Mouse (Mus musculus) embryonic fibroblast, embryonic 13.5 days (primary cell): ENCODE measurements at regions not wholly inside any gene's neighbourhood (a gene's known extent, or its start where the extent isn't known, plus 50 kb on each side); places are given as distances from the start of the nearest gene placed in this dataset.

ENCODE experiments used
- CTCF ChIP-seq: IDR thresholded peaks from 2 replicates; pipeline ENCODE4 v1.5.1; 2011; ENCODE audit warnings: mild to moderate bottlenecking, control low read depth, low read length, moderate library complexity, borderline replicate concordance; ENCODE audit not compliant: insufficient read depth
- POLR2A ChIP-seq: IDR thresholded peaks from 2 replicates; pipeline ENCODE4 v1.6.1; 2011; ENCODE audit warnings: low read depth, mild to moderate bottlenecking, control low read depth, low read length, moderate library complexity

DNA sequence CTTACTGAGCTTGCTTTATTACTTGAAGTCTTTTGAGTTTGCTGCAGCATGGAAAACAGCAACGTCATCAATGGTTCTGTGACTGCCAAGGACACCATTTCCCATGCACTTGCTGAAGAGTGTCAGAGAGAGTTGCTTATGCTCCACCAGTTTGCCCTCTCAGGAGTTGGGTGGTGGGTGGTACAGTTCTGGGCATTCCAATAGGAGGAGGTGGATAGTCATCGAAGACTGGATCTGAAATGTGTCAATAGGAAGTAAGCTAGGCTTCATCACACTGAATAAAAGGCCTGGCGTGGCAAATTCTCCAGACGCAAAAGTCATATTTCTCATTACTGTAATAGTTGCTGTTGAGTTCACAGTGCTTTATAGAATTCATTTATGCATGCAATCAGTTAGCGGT is 751.7 kb upstream of the Car8 start:
- TF ChIP-seq CTCF (no peak), POLR2A (no peak)
